Comparison of ENCODE assay signal across 11 mouse cellular contexts in the genomic region with DNA sequence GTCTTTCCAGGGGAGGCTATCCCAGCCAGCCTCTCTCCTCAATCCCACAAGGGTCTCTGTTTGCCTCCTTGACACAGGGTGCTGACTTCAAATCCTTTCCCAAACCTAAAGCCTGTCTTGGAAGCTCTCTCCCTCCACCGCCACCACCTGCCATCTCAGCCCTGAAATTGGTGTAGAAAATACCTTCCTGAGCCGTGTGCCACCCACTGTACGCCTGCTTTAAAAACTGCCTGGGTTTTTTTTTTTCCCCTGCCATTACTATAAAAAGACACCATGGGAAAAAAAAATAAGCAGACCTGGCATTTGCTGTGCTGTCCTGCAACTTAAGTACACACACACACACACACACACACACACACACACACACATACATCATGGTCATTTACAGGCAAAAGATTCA. TPM values are rescaled to one million over a fixed set of nuclear protein-coding genes. Genes with fewer than 3 reads are reported as not detected.
DNase-seq lines count a peak whose midpoint lies in the region; ATAC-seq and TF ChIP-seq lines count a peak whose summit lies in the region.
"Had no signal": no experiment of that assay in that cellular context is flagged by ENCODE, and none has a peak within 500 bp of the region (broad histone marks: within the 10 kb centered on the region; RNA-seq: fewer than 3 reads in every experiment).

No protein-coding gene starts in this region.

- peaks cover 72% of the 10 kb centered on the region for H3K4me1 ChIP-seq in forebrain, embryonic 10.5 days
- peaks cover 26% of the 10 kb centered on the region for H3K4me1 ChIP-seq in forebrain, embryonic 11.5 days (replicated peaks; ENCODE audit: control insufficient read depth, insufficient read depth, low read length)
- H3K4me1 ChIP-seq in forebrain, embryonic 14.5 days (ENCODE audit: control insufficient read depth, insufficient read depth, low read length), result peaks cover 5% of the 10 kb centered on the region; the same call in 1 of the 2 replicates
- peaks cover 57% of the 10 kb centered on the region for H3K4me1 ChIP-seq in liver, embryonic 13.5 days (replicated peaks)

- no peak overlapping the region for H3K9ac ChIP-seq in forebrain, embryonic 11.5 days (ENCODE audit: low read length)
- H3K9ac ChIP-seq in forebrain, embryonic 14.5 days (ENCODE audit: low read length), result peak overlapping the region; percentile 25; the same call in 1 of the 2 replicates
- no peak overlapping the region for H3K9ac ChIP-seq in liver, embryonic 13.5 days

- no peak overlapping the region for H3K27ac ChIP-seq in forebrain, embryonic 10.5 days
- no peak overlapping the region for H3K27ac ChIP-seq in forebrain, embryonic 11.5 days (ENCODE audit: low read depth, low read length)
- peak overlapping the region; percentile 8; the same call in 1 of the 2 replicates for H3K27ac ChIP-seq in layer of hippocampus, adult 2 months
- H3K27ac ChIP-seq in forebrain, embryonic 14.5 days (ENCODE audit: low read depth, low read length), result no peak overlapping the region
- H3K27ac ChIP-seq in liver, embryonic 13.5 days, result no peak overlapping the region

- H3K4me2 ChIP-seq in forebrain, embryonic 11.5 days (ENCODE audit: low read depth, low read length, severe bottlenecking), result no peak overlapping the region
- peak overlapping the region; percentile 84 for H3K4me2 ChIP-seq in forebrain, embryonic 14.5 days (ENCODE audit: low read length)
- peak overlapping the region; percentile 19; the same call in 1 of the 2 replicates for H3K4me2 ChIP-seq in liver, embryonic 13.5 days

- ATAC-seq in forebrain, embryonic 11.5 days (replicated peaks; ENCODE audit: low FRiP score), result no peak
- ATAC-seq in forebrain, embryonic 14.5 days, result no peak
- ATAC-seq in liver, embryonic 13.5 days (ENCODE audit: low read depth), result no peak

- peak overlapping the region; percentile 62; the same call in 1 of the 2 replicates for H3K4me3 ChIP-seq in forebrain, embryonic 10.5 days
- no peak overlapping the region for H3K4me3 ChIP-seq in forebrain, embryonic 11.5 days (ENCODE audit: low read depth, low read length)
- H3K4me3 ChIP-seq in layer of hippocampus, adult 2 months, result no peak overlapping the region
- no peak overlapping the region for H3K4me3 ChIP-seq in forebrain, embryonic 14.5 days (ENCODE audit: low read depth, low read length)
- H3K4me3 ChIP-seq in liver, embryonic 13.5 days (replicated peaks), result no peak overlapping the region

- H3K36me3 ChIP-seq in forebrain, embryonic 10.5 days (replicated peaks), result no peaks in the 10 kb centered on the region
- no peaks in the 10 kb centered on the region for H3K36me3 ChIP-seq in forebrain, embryonic 11.5 days (ENCODE audit: control insufficient read depth, insufficient read depth, low read length)
- no peaks in the 10 kb centered on the region for H3K36me3 ChIP-seq in forebrain, embryonic 14.5 days (ENCODE audit: control insufficient read depth, insufficient read depth, low read length)
- no peaks in the 10 kb centered on the region for H3K36me3 ChIP-seq in liver, embryonic 13.5 days

- no peaks in the 10 kb centered on the region for H3K9me3 ChIP-seq in forebrain, embryonic 10.5 days
- no peaks in the 10 kb centered on the region for H3K9me3 ChIP-seq in forebrain, embryonic 11.5 days (ENCODE audit: control insufficient read depth, low read length)
- no peaks in the 10 kb centered on the region for H3K9me3 ChIP-seq in forebrain, embryonic 14.5 days (replicated peaks; ENCODE audit: control insufficient read depth, low read length)
- no peaks in the 10 kb centered on the region for H3K9me3 ChIP-seq in liver, embryonic 13.5 days (replicated peaks)

- peaks cover 85% of the 10 kb centered on the region for H3K27me3 ChIP-seq in forebrain, embryonic 10.5 days (ENCODE audit: poor library complexity, severe bottlenecking)
- H3K27me3 ChIP-seq in forebrain, embryonic 11.5 days (ENCODE audit: control insufficient read depth, insufficient read depth, low read length), result peaks cover 33% of the 10 kb centered on the region
- H3K27me3 ChIP-seq in forebrain, embryonic 14.5 days (replicated peaks; ENCODE audit: control insufficient read depth, insufficient read depth, low read length), result peaks cover 28% of the 10 kb centered on the region
- peaks cover 48% of the 10 kb centered on the region for H3K27me3 ChIP-seq in liver, embryonic 13.5 days

- DNase-seq in forebrain, embryonic 10.5 days (ENCODE audit: extremely low spot score, low spot score), result no peak
- no peak for DNase-seq in forebrain, embryonic 11.5 days (ENCODE audit: low spot score)
- DNase-seq in layer of hippocampus, adult 2 months (ENCODE audit: low spot score in 2 of 2), result no peak
- no peak for DNase-seq in layer of hippocampus, adult 9-10 months (ENCODE audit: low spot score)
- DNase-seq in forebrain, embryonic 14.5 days (ENCODE audit: low spot score), result no peak
- DNase-seq in liver, embryonic 13.5 days, result no peak
- DNase-seq in c-Kit-positive CD71-positive TER-119-positive erythroid progenitor cells, embryonic 14.5 days (ENCODE audit: low spot score), result no peak
- DNase-seq in frontal cortex, postnatal 10 days (ENCODE audit: low spot score in 2 of 2), result no peak
- DNase-seq: kidney, postnatal 4 days had no signal

- 84% methylated on average over 3 of the region's 3 CpGs for WGBS in forebrain, embryonic 10.5 days
- 92% methylated on average over 3 of the region's 3 CpGs for WGBS in forebrain, embryonic 11.5 days
- WGBS in forebrain, embryonic 14.5 days, result 82% methylated on average over 3 of the region's 3 CpGs
- WGBS in liver, embryonic 13.5 days (ENCODE audit: insufficient replicate concordance), result 72% methylated on average over 3 of the region's 3 CpGs

- TF ChIP-seq CTCF in layer of hippocampus, adult 2 months (conservative IDR thresholded peaks at IDR 0.05), result no peak

RNA-seq across cellular contexts. Expression of gene Plxnd1, which starts 4.7 kb away (rescaled TPM):
- 23.9 and 28.0 TPM in 2 replicates for polyA plus RNA-seq in forebrain, embryonic 10.5 days (2016; fragmentation: Nextera tagmentation; extraction: Ambion mirVana)
- polyA plus RNA-seq in forebrain, embryonic 11.5 days (2014; fragmentation: Nextera tagmentation; extraction: Ambion mirVana), result 23.9 and 25.5 TPM in 2 replicates
- 10 to 100 TPM; 16.6 to 24.4 TPM for total RNA-seq in layer of hippocampus, adult 2 months (2021)
- 15.3 and 19.6 TPM in 2 replicates for polyA plus RNA-seq in forebrain, embryonic 14.5 days (2014; fragmentation: Nextera tagmentation; extraction: Ambion mirVana)
- polyA plus RNA-seq in liver, embryonic 13.5 days (2015; fragmentation: Nextera tagmentation; extraction: Ambion mirVana), result 6.7 and 6.8 TPM in 2 replicates

RNA-seq across cellular contexts. Expression of gene H1foo, which starts 45.3 kb away (rescaled TPM):
- polyA plus RNA-seq in forebrain, embryonic 10.5 days (2016; fragmentation: Nextera tagmentation; extraction: Ambion mirVana), result not detected in 2 replicates
- polyA plus RNA-seq in forebrain, embryonic 11.5 days (2014; fragmentation: Nextera tagmentation; extraction: Ambion mirVana), result not detected in 2 replicates
- not detected for total RNA-seq in layer of hippocampus, adult 2 months (2021)
- polyA plus RNA-seq in forebrain, embryonic 14.5 days (2014; fragmentation: Nextera tagmentation; extraction: Ambion mirVana), result not detected in 2 replicates
- not detected in 2 replicates for polyA plus RNA-seq in liver, embryonic 13.5 days (2015; fragmentation: Nextera tagmentation; extraction: Ambion mirVana)
- polyA plus RNA-seq: brain, embryonic 14.5 days; macrophage had no signal

RNA-seq across cellular contexts. Expression of gene Rho, which starts 58.5 kb away (rescaled TPM):
- 0.06 and 0.10 TPM in 2 replicates for polyA plus RNA-seq in forebrain, embryonic 10.5 days (2016; fragmentation: Nextera tagmentation; extraction: Ambion mirVana)
- 0.09 TPM in 2 replicates for polyA plus RNA-seq in forebrain, embryonic 11.5 days (2014; fragmentation: Nextera tagmentation; extraction: Ambion mirVana)
- 1 to 10 TPM in 1 of 2 experiments, under 1 TPM in 1; 0.49 to 1.1 TPM for total RNA-seq in layer of hippocampus, adult 2 months (2021)
- 0.19 and 0.30 TPM in 2 replicates for polyA plus RNA-seq in forebrain, embryonic 14.5 days (2014; fragmentation: Nextera tagmentation; extraction: Ambion mirVana)
- polyA plus RNA-seq in liver, embryonic 13.5 days (2015; fragmentation: Nextera tagmentation; extraction: Ambion mirVana), result not detected in 2 replicates
- polyA plus RNA-seq: macrophage had no signal
